Mouse (Mus musculus) CH12.LX (cell line): ENCODE results near the gene Mbd3l1. TPM values are rescaled to one million over a fixed set of nuclear protein-coding genes. Genes with fewer than 3 reads are reported as not detected.

Experiments used
- DNase-seq: peaks from one replicate; pipeline ENCODE4 v3.0.0-alpha.2; 2013; ENCODE audit errors: extremely low read depth
- H3K27ac ChIP-seq: 2 replicates; pipeline ENCODE4 v1.5.1; 2012; ENCODE audit warnings: low read depth, mild to moderate bottlenecking, control low read depth, moderate library complexity; ENCODE audit not compliant: insufficient read depth
- H3K27me3 ChIP-seq: replicated peaks from 2 replicates; pipeline ENCODE3; 2012; ENCODE audit warnings: inconsistent platforms
- H3K36me3 ChIP-seq, 2 experiments: replicated peaks in 1 of 2; 2 replicates each; pipeline versions ENCODE3 to v1.6.1; 2012; ENCODE audit warnings: inconsistent platforms in 1 of 2, low read length in 1 of 2, mild to moderate bottlenecking in 1 of 2, mixed read lengths in 1 of 2, moderate library complexity in 1 of 2; ENCODE audit not compliant: control insufficient read depth in 1 of 2, insufficient read depth in 1 of 2
- H3K4me1 ChIP-seq, 2 experiments: 2 replicates each; pipeline ENCODE4 v1.6.1; 2012; ENCODE audit warnings: inconsistent platforms in 1 of 2, moderate library complexity in 1 of 2; ENCODE audit not compliant: insufficient read depth in 2 of 2, control insufficient read depth in 1 of 2
- H3K4me2 ChIP-seq: 2 replicates; pipeline ENCODE4 v1.6.1; 2012; ENCODE audit warnings: low read depth, mild to moderate bottlenecking, control low read depth; ENCODE audit not compliant: poor library complexity, insufficient read depth, severe bottlenecking
- H3K4me3 ChIP-seq, 3 experiments: fragments of 150-350 bp in 1 of 3; sonication (generic) in 1 of 3; replicated peaks in 1 of 3; 2 replicates each; pipeline versions ENCODE3 to v1.5.1; 2011 to 2012; ENCODE audit warnings: low read depth in 2 of 3, low read length in 2 of 3, mild to moderate bottlenecking in 2 of 3, moderate library complexity in 2 of 3, control low read depth in 1 of 3, improper control_type of control experiment in 1 of 3, inconsistent platforms in 1 of 3, mixed read lengths in 1 of 3; ENCODE audit not compliant: poor library complexity in 1 of 3
- H3K79me2 ChIP-seq: replicated peaks from 2 replicates; pipeline ENCODE4 v1.6.1; 2012; ENCODE audit warnings: mild to moderate bottlenecking, moderate library complexity; ENCODE audit not compliant: control insufficient read depth, poor library complexity, insufficient read depth, severe bottlenecking; ENCODE audit errors: extremely low read depth
- H3K9ac ChIP-seq: 2 replicates; pipeline ENCODE4 v1.6.1; 2012; ENCODE audit warnings: low read depth, mild to moderate bottlenecking, control low read depth, moderate library complexity; ENCODE audit not compliant: insufficient read depth
- H3K9me3 ChIP-seq: replicated peaks from 2 replicates; pipeline ENCODE3; 2012; ENCODE audit warnings: low read length, inconsistent platforms, mixed read lengths
- BHLHE40 ChIP-seq: IDR thresholded peaks from 2 replicates; pipeline ENCODE4 v1.6.1; 2011; ENCODE audit warnings: mild to moderate bottlenecking, low read depth, low read length, improper control_type of control experiment
- CHD1 ChIP-seq: IDR thresholded peaks from 2 replicates; pipeline ENCODE4 v1.6.1; 2012; ENCODE audit warnings: low read depth, low read length, improper control_type of control experiment, inconsistent platforms
- CHD2 ChIP-seq: IDR thresholded peaks from 2 replicates; pipeline ENCODE4 v1.6.1; 2011; ENCODE audit warnings: low read length, improper control_type of control experiment
- E2F4 ChIP-seq: IDR thresholded peaks from 2 replicates; pipeline ENCODE4 v1.6.1; 2011; ENCODE audit warnings: low read depth, low read length, improper control_type of control experiment; ENCODE audit not compliant: insufficient replicate concordance
- ETS1 ChIP-seq: conservative IDR thresholded peaks from 2 replicates; pipeline ENCODE4 v1.6.1; 2012; ENCODE audit warnings: low read depth, mild to moderate bottlenecking, inconsistent platforms, low read length, improper control_type of control experiment, moderate library complexity
- GABPA ChIP-seq: IDR thresholded peaks from 2 replicates; pipeline ENCODE4 v1.6.1; 2012; ENCODE audit warnings: low read depth, low read length, improper control_type of control experiment, inconsistent platforms; ENCODE audit not compliant: insufficient replicate concordance
- HCFC1 ChIP-seq: IDR thresholded peaks from 2 replicates; pipeline ENCODE4 v1.6.1; 2012; ENCODE audit warnings: low read depth, mild to moderate bottlenecking, inconsistent platforms, low read length, improper control_type of control experiment
- IRF4 ChIP-seq: IDR thresholded peaks from 2 replicates; pipeline ENCODE4 v1.6.1; 2014; ENCODE audit warnings: low read depth, mild to moderate bottlenecking, inconsistent platforms, low read length, improper control_type of control experiment
- JUND ChIP-seq: conservative IDR thresholded peaks from 2 replicates; pipeline ENCODE4 v1.6.1; 2011; ENCODE audit warnings: low read depth, low read length, improper control_type of control experiment
- MAFK ChIP-seq: IDR thresholded peaks from 2 replicates; pipeline ENCODE4 v1.6.1; 2011; ENCODE audit warnings: low read length, improper control_type of control experiment; ENCODE audit not compliant: insufficient replicate concordance
- MEF2A ChIP-seq: IDR thresholded peaks from 2 replicates; pipeline ENCODE4 v1.6.1; 2014; ENCODE audit warnings: low read depth, mild to moderate bottlenecking, inconsistent platforms, low read length, improper control_type of control experiment, borderline replicate concordance
- MXI1 ChIP-seq: IDR thresholded peaks from 2 replicates; pipeline ENCODE4 v1.6.1; 2011; ENCODE audit warnings: mild to moderate bottlenecking, low read depth, low read length, improper control_type of control experiment
- POLR2A ChIP-seq: IDR thresholded peaks from 2 replicates; pipeline ENCODE4 v1.6.1; 2011; ENCODE audit warnings: low read depth, mild to moderate bottlenecking, improper control_type of control experiment, low read length
- POLR2AphosphoS2 ChIP-seq: IDR thresholded peaks from 2 replicates; pipeline ENCODE4 v1.6.1; 2011; ENCODE audit warnings: low read depth, low read length, improper control_type of control experiment
- RAD21 ChIP-seq: IDR thresholded peaks from 2 replicates; pipeline ENCODE4 v1.6.1; 2011; ENCODE audit warnings: low read depth, mild to moderate bottlenecking, low read length, improper control_type of control experiment, moderate library complexity
- SIN3A ChIP-seq: IDR thresholded peaks from 2 replicates; pipeline ENCODE4 v1.6.1; 2012; ENCODE audit warnings: low read length, improper control_type of control experiment, inconsistent platforms
- TBP ChIP-seq: conservative IDR thresholded peaks from 2 replicates; pipeline ENCODE4 v1.6.1; 2011; ENCODE audit warnings: low read depth, low read length, improper control_type of control experiment
- TCF12 ChIP-seq: IDR thresholded peaks from 2 replicates; pipeline ENCODE4 v1.6.1; 2014; ENCODE audit warnings: low read depth, mild to moderate bottlenecking, inconsistent platforms, low read length, improper control_type of control experiment
- UBTF ChIP-seq: IDR thresholded peaks from 2 replicates; pipeline ENCODE4 v1.6.1; 2012; ENCODE audit warnings: low read depth, mild to moderate bottlenecking, inconsistent platforms, low read length, improper control_type of control experiment, moderate library complexity
- USF1 ChIP-seq: IDR thresholded peaks from 2 replicates; pipeline ENCODE4 v1.6.1; 2014; ENCODE audit warnings: low read depth, mild to moderate bottlenecking, inconsistent platforms, low read length, improper control_type of control experiment
- USF2 ChIP-seq: conservative IDR thresholded peaks from 2 replicates; pipeline ENCODE4 v1.6.1; 2011; ENCODE audit warnings: low read depth, low read length, improper control_type of control experiment
- ZKSCAN1 ChIP-seq: IDR thresholded peaks from 2 replicates; pipeline ENCODE4 v1.6.1; 2012; ENCODE audit warnings: low read depth, inconsistent platforms, low read length, improper control_type of control experiment, borderline replicate concordance
- ZMIZ1 ChIP-seq: IDR thresholded peaks from 2 replicates; pipeline ENCODE4 v1.6.1; 2012; ENCODE audit warnings: low read depth, mild to moderate bottlenecking, inconsistent platforms, low read length, improper control_type of control experiment
- dilution Hi-C: fragments of 300-500 bp; cut with MboI; formaldehyde crosslinking; loops from 2 replicates; pipeline ENCODE4 v1.14.3; 2020; ENCODE audit warnings: low sequenced_read_pairs; ENCODE audit not compliant: extremely low pct_unique_long_range_greater_than_20kb, extremely low pct_ligation_motif_present
- in situ Hi-C: fragments of 300-500 bp; cut with MboI; formaldehyde crosslinking; loops from 3 replicates; pipeline ENCODE4 v1.14.3; 2019; ENCODE audit warnings: low sequenced_read_pairs, low pct_ligation_motif_present, low pct_unique_long_range_greater_than_20kb, mixed read lengths
- polyA plus RNA-seq: library from polyadenylated mRNA; unstranded; fragments of >175 nt; gene quantifications from 2 replicates; pipeline ENCODE4 v1.2.1, GENCODE M21; 2012; ENCODE audit warnings: low read depth; ENCODE audit not compliant: insufficient read length
- total RNA-seq, 2 experiments: library from RNA; depleted of rRNA; stranded (reverse); fragments of 300-350 nt in 1 of 2; fragments of >200 nt in 1 of 2; gene quantifications; 2 replicates each; pipeline ENCODE4 v1.2.3; 2012 to 2014

Gene Mbd3l1
- total RNA-seq (2012; rRNA removed) (not detected in 2 replicates), total RNA-seq (2014; rRNA removed) (not detected in 2 replicates), polyA plus RNA-seq (not detected in 2 replicates)

DNA sequence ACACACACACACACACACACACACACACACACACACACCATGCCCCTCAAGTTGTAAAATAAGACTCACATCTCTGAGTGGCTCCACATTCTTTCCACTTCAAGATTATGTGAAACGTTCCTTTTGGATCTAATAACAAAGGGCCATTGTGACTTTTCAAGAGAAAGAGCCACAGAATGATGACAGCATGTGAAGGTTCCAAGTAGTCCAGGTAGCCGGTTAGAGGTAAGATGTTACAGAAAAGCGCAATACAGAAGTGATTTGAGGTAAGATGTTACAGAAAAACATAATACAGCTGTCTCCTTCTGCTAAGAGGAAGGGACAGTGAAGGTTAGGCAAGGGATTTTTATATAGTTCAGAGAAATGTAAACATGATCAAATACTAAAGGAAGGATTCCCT is at the start of gene Mbd3l1, which contains the start of gene Zfp558:
TSS of gene Mbd3l1 (plus strand) at position 192 of the 400 bp plus-strand sequence.
TSS of gene Zfp558 (minus strand) at position 101 of the 400 bp plus-strand sequence.
- dilution Hi-C loops: no loop called here
- Histone ChIP-seq H3K27me3 (no peaks in the 10 kb centered on the region), H3K36me3 (no peaks in the 10 kb centered on the region), H3K4me1 (no peaks in the 10 kb centered on the region), H3K27ac (no peak within 1 kb of the TSS), H3K79me2 (no peaks in the 10 kb centered on the region), H3K9me3 (no peaks in the 10 kb centered on the region), H3K9ac (no peak within 1 kb of the TSS), H3K4me3 (no peak within 1 kb of the TSS), H3K4me2 (no peak within 1 kb of the TSS)
- no peak for DNase-seq
- in situ Hi-C loops: no loop called here
- TF ChIP-seq ETS1: no peak
- no peak for TF ChIP-seq MXI1
- no peak for TF ChIP-seq GABPA
- TF ChIP-seq POLR2A: no peak
- TF ChIP-seq MEF2A: no peak
- no peak for TF ChIP-seq USF2
- TF ChIP-seq RAD21: no peak
- TF ChIP-seq CHD2: no peak
- TF ChIP-seq SIN3A: no peak
- no peak for TF ChIP-seq JUND
- TF ChIP-seq E2F4: no peak
- no peak for TF ChIP-seq ZMIZ1
- no peak for TF ChIP-seq ZKSCAN1
- no peak for TF ChIP-seq UBTF
- TF ChIP-seq HCFC1: no peak
- TF ChIP-seq IRF4: no peak

- DNase-seq: no peak
Observed at GRCm38 (mm10) chr9:18430354-18430753, 47.8 kb upstream of the Mbd3l1 start, which contains the start of gene Mbd3l2. Mbd3l2 (plus strand) TSS chr9:18430654.

More at GRCm38 (mm10) chr9:18430354-18430753, 47.8 kb upstream of the Mbd3l1 start, which contains the start of gene Mbd3l2:
- no peaks in the 10 kb centered on the region for H3K36me3 ChIP-seq
- H3K4me3 ChIP-seq: no peak within 1 kb of the TSS
- no peaks in the 10 kb centered on the region for H3K9me3 ChIP-seq
- H3K27ac ChIP-seq: no peak within 1 kb of the TSS
- no peaks in the 10 kb centered on the region for H3K27me3 ChIP-seq
- in situ Hi-C loops: no loop called here
- peaks cover under 1 to 4% of the 10 kb centered on the region in 2 experiments; a peak in 1 of 4 replicates for H3K4me1 ChIP-seq
- no peaks in the 10 kb centered on the region for H3K79me2 ChIP-seq
- TF ChIP-seq HCFC1: no peak
- no peak for TF ChIP-seq USF1
- TF ChIP-seq TBP: no peak
- TF ChIP-seq BHLHE40: no peak
- no peak for TF ChIP-seq SIN3A
- no peak for TF ChIP-seq ETS1
- no peak for TF ChIP-seq TCF12
- no peak for TF ChIP-seq POLR2AphosphoS2
- TF ChIP-seq CHD1: no peak
- no peak for TF ChIP-seq RAD21
- TF ChIP-seq MAFK: no peak
- no peak within 1 kb of the TSS for H3K4me2 ChIP-seq
- H3K9ac ChIP-seq: no peak within 1 kb of the TSS
- dilution Hi-C loops: no loop called here
